Mouse (Mus musculus) G1E (cell line): ENCODE data around the gene Hand1.

ENCODE experiments used
- CTCF ChIP-seq: IDR thresholded peaks from 2 replicates; pipeline ENCODE4 v1.5.1; 2012; ENCODE audit warnings: low read depth, low read length, inconsistent platforms, mixed read lengths
- GATA1 ChIP-seq: IDR thresholded peaks from 2 replicates; pipeline ENCODE4 v1.6.1; 2012; ENCODE audit warnings: borderline replicate concordance, low read length, inconsistent platforms, mixed read lengths
- GATA2 ChIP-seq: IDR thresholded peaks from 2 replicates; pipeline ENCODE4 v1.6.1; 2012; ENCODE audit warnings: low read depth, low read length, inconsistent platforms, borderline replicate concordance
- POLR2AphosphoS5 ChIP-seq: IDR thresholded peaks from 2 replicates; pipeline ENCODE4 v1.6.1; 2012; ENCODE audit warnings: low read depth, low read length, inconsistent platforms; ENCODE audit not compliant: insufficient replicate concordance
- TAL1 ChIP-seq: conservative IDR thresholded peaks from 2 replicates; pipeline ENCODE4 v1.6.1; 2012; ENCODE audit warnings: low read depth, low read length, inconsistent platforms, mixed read lengths

DNA sequence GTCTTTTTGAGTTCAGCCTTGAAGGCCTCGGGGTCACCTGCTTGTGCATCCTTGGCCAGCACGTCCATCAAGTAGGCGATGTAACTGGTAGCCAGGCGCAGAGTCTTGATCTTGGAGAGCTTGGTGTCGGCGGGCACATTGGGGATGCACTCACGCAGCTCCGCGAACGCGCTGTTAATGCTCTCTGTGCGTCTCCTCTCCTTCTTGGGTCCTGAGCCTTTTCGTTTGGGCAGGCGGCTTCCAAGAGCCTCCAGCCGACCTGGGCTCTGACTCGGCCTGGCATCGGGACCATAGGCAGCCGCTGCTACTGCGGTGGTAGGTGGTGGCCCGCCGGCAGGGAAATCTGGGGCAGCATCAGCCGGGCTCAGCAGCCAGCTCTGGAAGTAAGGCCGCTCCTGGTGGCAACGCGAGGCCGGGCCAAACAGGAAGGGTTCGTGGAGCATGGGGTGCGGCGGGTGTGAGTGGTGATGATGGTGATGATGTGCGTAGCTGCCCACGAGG, 1.3 kb downstream of the Hand1 start:
- TF ChIP-seq CTCF = no peak
- no peak for TF ChIP-seq GATA2
- no peak for TF ChIP-seq GATA1
- no peak for TF ChIP-seq POLR2AphosphoS5
- no peak for TF ChIP-seq TAL1
